Mouse (Mus musculus) liver, embryonic 12.5 days (tissue): ENCODE data around the gene Trank1. TPM values are rescaled to one million over a fixed set of nuclear protein-coding genes. Genes with fewer than 3 reads are reported as not detected.

Experiments
- ATAC-seq: fragments of 200-750 bp; cut with Nextera tagmentation; 2 replicates; pipeline ENCODE4 v1.8.0; 2017; ENCODE audit warnings: moderate number of reproducible peaks, mild to moderate bottlenecking, moderate library complexity
- H3K27ac ChIP-seq: fragments of 300-500 bp; sonication (generic); 2 replicates; pipeline ENCODE4 v1.5.1; 2016; ENCODE audit warnings: mild to moderate bottlenecking
- H3K27me3 ChIP-seq: fragments of 300-500 bp; sonication (generic); replicated peaks from 2 replicates; pipeline ENCODE4 v1.6.1; 2016; ENCODE audit warnings: mild to moderate bottlenecking, moderate library complexity
- H3K36me3 ChIP-seq: fragments of 300-500 bp; sonication (generic); 2 replicates; pipeline ENCODE4 v1.6.1; 2016; ENCODE audit warnings: mild to moderate bottlenecking, moderate library complexity
- H3K4me1 ChIP-seq: fragments of 300-500 bp; sonication (generic); 2 replicates; pipeline ENCODE4 v1.6.1; 2016
- H3K4me2 ChIP-seq: fragments of 300-500 bp; sonication (generic); 2 replicates; pipeline ENCODE4 v1.6.1; 2016; ENCODE audit warnings: mild to moderate bottlenecking, moderate library complexity
- H3K4me3 ChIP-seq: fragments of 300-500 bp; sonication (generic); 2 replicates; pipeline ENCODE4 v1.5.1; 2016; ENCODE audit warnings: mild to moderate bottlenecking, moderate library complexity
- H3K9ac ChIP-seq: fragments of 300-500 bp; sonication (generic); 2 replicates; pipeline ENCODE4 v1.6.1; 2016; ENCODE audit warnings: mild to moderate bottlenecking, moderate library complexity
- H3K9me3 ChIP-seq: fragments of 300-500 bp; sonication (generic); replicated peaks from 2 replicates; pipeline ENCODE4 v1.6.1; 2016; ENCODE audit warnings: mild to moderate bottlenecking, moderate library complexity
- WGBS: fragments of 180-500 bp; shearing (Covaris S2); methylation state at CpG from one replicate; pipeline ENCODE4 v1.1.7; 2016; ENCODE audit not compliant: insufficient replicate concordance; 5-methylcytosine and 5-hydroxymethylcytosine counted together
- polyA plus RNA-seq: library from polyadenylated mRNA; unstranded; fragments of >200 nt; fragmentation: Nextera tagmentation; extraction: Ambion mirVana; gene quantifications from 2 replicates; pipeline ENCODE4 v1.2.1, GENCODE M21; 2016

The Trank1 gene
- polyA plus RNA-seq, 1 experiment from 2014 or later: not detected

DNA sequence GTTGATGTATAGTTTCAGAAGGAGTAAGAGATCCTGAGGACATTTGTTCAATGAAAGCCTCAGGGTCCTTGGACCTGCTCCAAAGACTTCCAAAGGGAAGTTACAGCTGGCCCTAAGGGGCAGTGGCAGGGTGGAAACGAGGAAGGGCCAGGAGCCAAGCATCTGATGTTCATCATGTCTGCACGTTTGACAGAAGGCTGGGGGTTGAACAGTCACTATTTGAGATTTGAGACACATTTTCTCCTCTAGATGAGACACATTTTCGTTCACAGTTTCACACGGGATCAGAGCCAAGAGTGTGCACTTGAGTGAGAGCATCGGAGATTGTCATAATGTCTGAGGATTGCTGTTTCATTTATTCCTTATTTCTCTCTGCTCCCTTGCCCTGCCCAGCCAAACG lies 96.5 kb downstream of the Trank1 start:
- no peaks in the 10 kb centered on the region for H3K4me1 ChIP-seq
- no peak overlapping the region for H3K4me3 ChIP-seq
- H3K27ac ChIP-seq: no peak overlapping the region
- WGBS: 55% methylated on average over 6 of the region's 6 CpGs
- H3K27me3 ChIP-seq: no peaks in the 10 kb centered on the region
- H3K4me2 ChIP-seq: no peak overlapping the region
- ATAC-seq: no peak
- no peaks in the 10 kb centered on the region for H3K9me3 ChIP-seq
- no peaks in the 10 kb centered on the region for H3K36me3 ChIP-seq
- H3K9ac ChIP-seq: no peak overlapping the region

GRCm38 (mm10) chr9:111408427-111408826 lies 96.9 kb downstream of the Trank1 start:
- no peaks in the 10 kb centered on the region for H3K36me3 ChIP-seq
- no peaks in the 10 kb centered on the region for H3K9me3 ChIP-seq
- no peak overlapping the region for H3K9ac ChIP-seq
- H3K4me1 ChIP-seq: no peaks in the 10 kb centered on the region
- 62% methylated on average over 10 of the region's 10 CpGs for WGBS
- H3K4me3 ChIP-seq: no peak overlapping the region
- no peaks in the 10 kb centered on the region for H3K27me3 ChIP-seq
- ATAC-seq: no peak
- H3K4me2 ChIP-seq: no peak overlapping the region
- no peak overlapping the region for H3K27ac ChIP-seq

DNA sequence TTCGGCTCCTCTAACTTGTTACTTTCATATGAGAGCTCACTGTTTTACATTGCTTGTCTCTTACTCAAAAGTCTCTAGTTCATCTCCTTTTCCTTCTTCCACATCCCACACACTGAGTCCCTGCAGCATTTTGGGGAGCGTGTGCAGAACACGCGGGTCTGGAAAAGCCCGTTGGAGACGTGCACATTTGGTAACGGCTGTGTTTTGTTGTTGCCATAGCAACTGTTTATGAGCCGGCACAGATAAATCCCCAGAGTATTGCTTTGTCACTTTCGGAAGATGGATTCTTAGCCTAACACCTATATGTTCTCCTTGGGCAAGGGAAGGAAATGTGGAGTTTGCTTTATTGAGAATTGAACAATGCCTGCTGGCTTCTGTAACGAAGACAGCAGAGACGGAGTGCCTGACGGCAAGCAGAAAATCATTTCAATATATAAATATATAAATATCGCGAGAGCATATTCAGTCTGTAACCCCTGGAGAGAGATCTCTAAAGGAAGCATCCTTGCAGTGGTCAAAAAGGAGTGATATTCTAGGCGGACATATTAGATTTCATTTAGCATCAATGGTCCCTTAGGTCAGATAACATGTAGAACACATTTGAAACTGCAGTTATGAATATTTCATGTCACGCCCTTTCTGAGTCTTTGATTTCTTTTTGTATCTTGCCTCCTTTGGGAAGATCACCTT lies 101.1 kb downstream of the Trank1 start:
- no peaks in the 10 kb centered on the region for H3K27me3 ChIP-seq
- WGBS: 81% methylated on average over 16 of the region's 16 CpGs
- H3K9me3 ChIP-seq: no peaks in the 10 kb centered on the region
- H3K27ac ChIP-seq: no peak overlapping the region
- H3K4me2 ChIP-seq: no peak overlapping the region
- H3K4me3 ChIP-seq: no peak overlapping the region
- H3K4me1 ChIP-seq: no peaks in the 10 kb centered on the region
- no peak overlapping the region for H3K9ac ChIP-seq
- H3K36me3 ChIP-seq: no peaks in the 10 kb centered on the region
- no peak for ATAC-seq

- H3K9me3 ChIP-seq: no peaks in the 10 kb centered on the region
- no peak for ATAC-seq
- WGBS: 47% methylated on average over 2 of the region's 2 CpGs
- H3K9ac ChIP-seq: no peak overlapping the region
- no peaks in the 10 kb centered on the region for H3K27me3 ChIP-seq
- no peaks in the 10 kb centered on the region for H3K36me3 ChIP-seq
- no peak overlapping the region for H3K4me3 ChIP-seq
- no peaks in the 10 kb centered on the region for H3K4me1 ChIP-seq
- H3K4me2 ChIP-seq: no peak overlapping the region
- no peak overlapping the region for H3K27ac ChIP-seq
These were observed 110.3 kb downstream of the Trank1 start for GRCm38 (mm10) chr9:111421862-111422261.

DNA sequence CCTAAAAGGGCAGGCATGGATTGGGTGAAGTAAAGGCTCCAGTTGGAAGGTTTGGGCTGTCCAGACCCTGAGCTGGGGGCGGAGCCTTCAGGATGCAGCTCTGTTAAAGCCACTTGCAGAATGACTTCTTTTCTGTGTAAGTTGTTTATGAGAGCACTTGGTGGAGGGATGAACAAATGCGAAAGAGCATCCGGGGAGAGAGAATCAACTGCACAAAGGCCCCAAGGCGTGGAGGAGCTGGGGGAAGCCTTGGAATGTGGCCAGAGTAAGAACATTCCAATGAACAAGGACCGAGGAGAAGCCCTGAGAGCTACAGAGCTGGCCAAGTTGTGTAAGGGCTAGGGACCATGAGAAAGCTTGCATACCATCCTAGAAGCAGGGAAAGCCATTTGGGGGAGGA lies 111.0 kb downstream of the Trank1 start:
- Histone ChIP-seq H3K9me3 (no peaks in the 10 kb centered on the region), H3K36me3 (no peaks in the 10 kb centered on the region), H3K4me3 (no peak overlapping the region), H3K4me2 (no peak overlapping the region), H3K27ac (no peak overlapping the region), H3K9ac (no peak overlapping the region), H3K4me1 (no peaks in the 10 kb centered on the region), H3K27me3 (no peaks in the 10 kb centered on the region)
- no peak for ATAC-seq
- WGBS: 60% methylated on average over 5 of the region's 5 CpGs

DNA sequence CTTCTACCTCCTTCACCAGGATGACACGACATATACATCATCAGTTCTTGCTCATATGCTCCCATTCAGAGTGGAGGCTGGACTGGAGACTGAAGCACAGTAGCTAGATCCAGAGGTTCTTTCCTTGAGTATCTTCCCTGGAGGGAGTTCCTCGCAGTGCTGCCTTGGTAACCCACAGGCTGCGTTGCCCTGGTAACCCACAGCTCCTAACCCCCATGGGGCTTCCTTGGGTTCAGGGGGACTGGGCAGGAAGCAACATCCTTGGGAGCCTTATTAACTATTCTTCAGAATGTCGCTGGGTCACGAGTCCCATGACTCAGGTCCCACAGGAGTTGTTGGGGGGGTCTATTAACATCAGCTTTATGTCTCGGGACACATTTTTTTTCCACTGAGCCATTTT lies 113.6 kb downstream of the Trank1 start:
- Histone ChIP-seq H3K4me3 (no peak overlapping the region), H3K36me3 (no peaks in the 10 kb centered on the region), H3K9me3 (no peaks in the 10 kb centered on the region), H3K27ac (no peak overlapping the region), H3K9ac (no peak overlapping the region), H3K27me3 (no peaks in the 10 kb centered on the region), H3K4me2 (no peak overlapping the region), H3K4me1 (no peaks in the 10 kb centered on the region)
- WGBS: 70% methylated on average over 6 of the region's 6 CpGs
- ATAC-seq: no peak; the same call in 1 of the 2 replicates

DNA sequence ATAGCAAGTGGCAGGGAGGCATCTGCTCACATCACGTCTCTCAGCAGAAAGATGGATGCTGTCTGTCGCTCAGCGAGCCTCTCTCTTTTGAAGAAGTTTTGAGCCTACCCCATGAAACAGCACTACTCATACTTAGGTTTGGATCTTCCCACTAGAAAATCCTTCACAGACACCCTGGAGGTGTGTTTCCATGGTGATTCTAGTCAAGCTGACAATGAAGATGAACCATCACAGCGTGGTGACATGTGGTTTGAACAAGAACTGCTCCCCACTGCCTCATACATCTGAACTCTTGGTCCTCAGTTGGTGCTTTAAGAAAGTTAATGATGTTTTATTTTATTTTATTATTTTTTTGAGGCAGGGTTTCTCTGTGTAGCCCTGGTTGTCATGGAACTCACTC lies 114.4 kb downstream of the Trank1 start:
- Histone ChIP-seq H3K4me3 (no peak overlapping the region), H3K27me3 (no peaks in the 10 kb centered on the region), H3K36me3 (no peaks in the 10 kb centered on the region), H3K4me2 (no peak overlapping the region), H3K27ac (no peak overlapping the region), H3K9ac (no peak overlapping the region), H3K4me1 (no peaks in the 10 kb centered on the region), H3K9me3 (no peaks in the 10 kb centered on the region)
- no peak for ATAC-seq
- WGBS: 68% methylated on average over 4 of the region's 4 CpGs

DNA sequence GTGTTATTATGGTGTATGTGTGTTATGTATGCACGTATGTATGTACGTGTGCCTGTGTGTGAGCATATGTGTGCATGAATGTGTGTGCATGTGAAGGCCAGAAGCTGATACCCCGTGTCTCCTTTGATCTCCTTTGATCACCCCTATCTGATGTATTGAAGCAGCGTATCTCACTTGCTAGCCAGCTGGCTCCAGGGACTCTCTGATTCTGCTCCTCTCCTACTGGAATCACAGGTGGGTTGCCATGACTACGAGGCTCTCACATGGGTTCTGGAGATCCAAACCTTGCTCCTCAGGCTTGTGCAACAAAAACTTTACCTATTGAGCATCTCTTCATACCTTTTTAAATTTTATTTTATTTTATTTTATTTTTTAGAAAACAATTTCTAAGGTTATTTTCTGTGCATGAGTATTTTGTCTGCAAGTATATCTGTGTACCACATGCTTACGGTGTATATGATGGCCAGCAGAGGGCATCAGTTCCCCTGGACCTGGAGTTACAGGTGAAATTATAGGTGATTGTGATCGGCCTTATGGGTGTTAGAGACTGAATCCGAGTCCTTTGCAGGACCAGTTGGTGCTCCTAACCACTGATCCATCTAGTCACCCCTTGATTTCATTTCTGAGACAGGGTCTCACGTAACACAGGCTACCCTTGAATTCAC lies 116.5 kb downstream of the Trank1 start:
- H3K9ac ChIP-seq: no peak overlapping the region
- no peak for ATAC-seq
- H3K27ac ChIP-seq: no peak overlapping the region
- WGBS: 62% methylated on average over 9 of the region's 9 CpGs
- H3K4me1 ChIP-seq: no peaks in the 10 kb centered on the region
- no peak overlapping the region for H3K4me2 ChIP-seq
- no peak overlapping the region for H3K4me3 ChIP-seq
- H3K36me3 ChIP-seq: no peaks in the 10 kb centered on the region
- H3K9me3 ChIP-seq: no peaks in the 10 kb centered on the region
- no peaks in the 10 kb centered on the region for H3K27me3 ChIP-seq

DNA sequence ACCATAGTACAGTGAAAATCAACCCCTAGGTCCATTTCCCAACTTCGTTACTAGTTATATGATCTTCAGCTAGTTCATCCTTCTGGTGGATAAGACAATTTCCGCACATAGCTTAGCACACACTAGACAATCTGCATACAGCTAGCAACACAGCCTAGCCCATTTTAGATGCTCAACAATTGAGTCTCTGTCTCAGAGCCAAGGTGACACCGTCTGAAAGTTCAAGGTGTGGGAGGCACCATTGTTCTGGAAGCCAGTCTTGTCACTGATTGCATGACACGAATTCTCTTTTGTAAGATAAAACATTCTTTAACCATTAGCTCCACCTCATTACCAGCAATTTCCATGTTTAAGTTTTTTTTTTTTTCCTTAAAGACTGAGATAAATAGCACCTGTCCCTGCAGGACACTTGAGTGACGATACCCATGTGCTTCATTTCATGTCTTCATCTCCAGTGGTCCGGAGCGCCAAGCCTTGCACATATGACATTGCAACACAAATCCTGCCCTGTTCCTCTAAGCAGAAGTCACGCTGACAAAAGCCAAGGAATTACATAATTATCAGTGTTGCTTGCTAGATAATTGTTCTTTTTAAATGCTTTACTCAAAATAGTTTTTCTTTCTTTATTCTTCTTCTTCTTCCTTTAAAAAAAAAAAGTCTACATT lies 117.3 kb downstream of the Trank1 start:
- Histone ChIP-seq H3K4me1 (no peaks in the 10 kb centered on the region), H3K4me2 (no peak overlapping the region), H3K27ac (no peak overlapping the region), H3K27me3 (no peaks in the 10 kb centered on the region), H3K4me3 (no peak overlapping the region), H3K36me3 (no peaks in the 10 kb centered on the region), H3K9me3 (no peaks in the 10 kb centered on the region), H3K9ac (no peak overlapping the region)
- ATAC-seq: no peak
- 59% methylated on average over 8 of the region's 8 CpGs for WGBS

DNA sequence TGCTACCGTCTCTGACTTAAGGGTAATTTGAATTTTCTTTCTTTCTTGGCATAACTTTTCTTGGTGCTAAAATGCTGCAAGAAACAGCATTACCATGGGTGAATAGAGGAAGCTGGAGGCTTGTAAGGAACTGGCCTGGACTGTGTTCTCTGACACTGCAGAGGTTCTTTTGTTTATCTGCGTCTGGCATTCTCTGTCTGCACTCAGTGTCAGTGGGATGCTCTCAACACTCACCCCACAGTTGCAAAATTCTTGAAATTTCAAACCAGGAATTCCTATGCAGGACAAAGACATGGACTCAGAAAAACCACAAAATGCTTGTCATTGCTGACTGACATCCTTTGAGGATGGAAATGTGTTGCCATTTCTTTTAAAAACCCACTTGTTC lies 117.8 kb downstream of the Trank1 start:
- ATAC-seq: no peak
- no peaks in the 10 kb centered on the region for H3K9me3 ChIP-seq
- no peak overlapping the region for H3K4me2 ChIP-seq
- H3K36me3 ChIP-seq: no peaks in the 10 kb centered on the region
- H3K27me3 ChIP-seq: no peaks in the 10 kb centered on the region
- no peak overlapping the region for H3K4me3 ChIP-seq
- no peak overlapping the region for H3K9ac ChIP-seq
- H3K4me1 ChIP-seq: no peaks in the 10 kb centered on the region
- WGBS: 52% methylated on average over 2 of the region's 2 CpGs
- H3K27ac ChIP-seq: no peak overlapping the region

- H3K9me3 ChIP-seq: no peaks in the 10 kb centered on the region
- no peak for ATAC-seq
- H3K4me3 ChIP-seq: no peak overlapping the region
- H3K27me3 ChIP-seq: peaks cover 42% of the 10 kb centered on the region
- H3K4me1 ChIP-seq: peaks cover 8% of the 10 kb centered on the region; the same call in 1 of the 2 replicates
- no peak overlapping the region for H3K4me2 ChIP-seq
- H3K27ac ChIP-seq: no peak overlapping the region
- no peak overlapping the region for H3K9ac ChIP-seq
- 64% methylated on average over 2 of the region's 2 CpGs for WGBS
- H3K36me3 ChIP-seq: no peaks in the 10 kb centered on the region
These were observed 123.9 kb downstream of the Trank1 start for GRCm38 (mm10) chr9:111435429-111435828.
